Mouse (Mus musculus): Measurements from ENCODE around the gene Arhgap4.

GRCm38 (mm10) chrX:73892833-73893232, 28.8 kb downstream of the Arhgap4 start:
- TF ChIP-seq CTCF (IDR thresholded peaks at IDR 0.05; ENCODE audit: low read depth, low read length) (no peak), EP300 (IDR thresholded peaks at IDR 0.05; ENCODE audit: insufficient read depth, low read depth, low read length) (no peak), POLR2A (IDR thresholded peaks at IDR 0.05; ENCODE audit: insufficient read depth, low read length) (no peak)

Data from ES-Bruce4 (cell line).